Mouse (Mus musculus) myocyte (in vitro differentiated cells): ENCODE data around the gene Pdzd8.

ENCODE experiments used
- MAX ChIP-seq: IDR thresholded peaks from one replicate; pipeline ENCODE4 v1.6.1; 2011; ENCODE audit warnings: low read depth, mild to moderate bottlenecking, control low read depth
- MYOD1 ChIP-seq, 3 experiments: IDR thresholded peaks; one replicate each; pipeline ENCODE4 v1.6.1; 2011; ENCODE audit warnings: control low read depth in 2 of 3, low read depth in 2 of 3, mild to moderate bottlenecking in 2 of 3, moderate library complexity in 1 of 3; ENCODE audit not compliant: insufficient read length in 2 of 3, control insufficient read depth in 1 of 3
- POLR2A ChIP-seq: IDR thresholded peaks from one replicate; pipeline ENCODE4 v1.6.1; 2011; ENCODE audit warnings: low read depth, mild to moderate bottlenecking, control low read depth, moderate library complexity; ENCODE audit not compliant: insufficient read length
- REST ChIP-seq: IDR thresholded peaks from one replicate; pipeline ENCODE4 v1.6.1; 2011; ENCODE audit warnings: mild to moderate bottlenecking, control low read depth, moderate library complexity; ENCODE audit not compliant: insufficient read depth, insufficient read length
- TCF12 ChIP-seq: IDR thresholded peaks from one replicate; pipeline ENCODE4 v1.6.1; 2011; ENCODE audit warnings: mild to moderate bottlenecking, control low read depth; ENCODE audit not compliant: poor library complexity, insufficient read depth, severe bottlenecking
- USF1 ChIP-seq: IDR thresholded peaks from one replicate; pipeline ENCODE4 v1.6.1; 2011; ENCODE audit warnings: low read depth, mild to moderate bottlenecking, control low read depth, moderate library complexity

DNA sequence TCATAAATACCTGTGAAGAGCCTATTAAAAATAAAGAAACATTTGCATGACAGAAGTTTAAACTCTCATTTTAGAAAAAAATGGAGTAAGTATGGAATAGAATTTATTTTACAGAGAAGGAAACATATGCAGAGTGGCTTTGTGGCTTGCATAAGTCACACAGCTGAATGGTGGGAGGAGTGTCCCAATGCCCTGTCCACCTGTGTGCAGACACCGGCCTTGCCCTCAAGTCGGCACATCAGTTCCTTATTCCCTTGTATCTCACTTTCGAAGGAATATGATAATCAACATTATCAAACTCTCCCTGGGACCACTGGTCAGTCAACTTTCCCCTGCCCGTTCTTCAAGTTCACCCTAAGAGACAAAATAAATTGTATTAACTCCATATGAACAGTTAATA is 12.3 kb upstream of the Pdzd8 start:
- TF ChIP-seq MAX (no peak), POLR2A (no peak), REST (no peak), USF1 (no peak), MYOD1 (IDR thresholded peaks at IDR 0.05; ENCODE audit: control insufficient read depth in 1 of 3, insufficient read length in 2 of 3, low read depth in 2 of 3) (no peak), TCF12 (no peak)
